Mouse (Mus musculus): Measurements from ENCODE around the gene Zfp940.

Zfp940 gene

GRCm38 (mm10) chr7:29792906-29793305 lies 60.6 kb downstream of the Zfp940 start:
- no peak for DNase-seq

GRCm38 (mm10) chr7:29785888-29786287 lies 67.6 kb downstream of the Zfp940 start:
- no peak for DNase-seq

- DNase-seq: no peak
These were observed 68.4 kb downstream of the Zfp940 start for GRCm38 (mm10) chr7:29785023-29785422.

- DNase-seq: peak; percentile 88
These were observed 69.5 kb downstream of the Zfp940 start, which contains the start of gene Zfp30 for GRCm38 (mm10) chr7:29783871-29784551. Zfp30 (plus strand) TSS chr7:29783998.
